In the genomic region with DNA sequence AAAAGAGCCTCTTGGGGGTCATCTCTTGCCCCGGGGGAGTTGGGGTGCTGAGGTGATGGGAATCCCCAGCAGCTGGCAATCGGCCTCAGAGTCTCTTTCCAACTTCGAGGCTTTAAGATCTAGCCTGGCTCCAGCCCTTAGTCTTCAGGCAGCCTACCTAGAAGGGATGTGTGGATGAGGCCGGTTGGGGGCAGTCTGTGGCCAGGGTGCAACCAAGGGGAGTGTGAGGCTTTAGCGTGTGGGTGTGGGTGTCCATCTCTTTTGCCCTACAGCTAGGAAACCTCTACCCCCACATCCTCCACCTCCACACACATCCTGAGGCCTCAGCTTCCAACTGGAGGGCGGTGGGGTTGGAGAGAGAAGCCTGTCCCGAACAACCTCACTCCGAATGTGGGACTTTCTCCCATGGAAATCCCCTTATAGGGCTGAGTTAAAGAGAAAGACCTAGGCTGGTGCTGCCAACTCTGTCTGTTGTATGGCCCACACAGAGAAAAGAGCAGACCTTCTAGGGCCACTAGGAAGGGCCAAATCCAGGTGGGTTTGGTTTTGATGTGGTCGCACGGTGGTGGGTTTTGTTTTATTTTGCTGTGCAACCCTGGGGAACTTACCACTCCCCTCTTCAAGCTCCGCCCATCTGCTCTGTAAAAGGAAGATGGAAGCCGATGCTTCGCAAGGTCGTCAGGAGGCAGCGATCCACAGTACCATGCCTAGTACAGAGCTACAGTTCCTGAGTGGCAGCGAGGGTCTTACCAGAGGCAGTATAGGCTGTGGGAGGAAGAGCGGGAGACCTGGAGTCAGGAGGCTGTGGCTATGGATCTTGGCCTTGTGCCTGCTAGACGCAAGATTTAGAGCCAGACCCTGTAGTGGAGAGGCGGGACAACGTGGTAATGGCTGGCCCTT, we compare ENCODE assay signal across 9 mouse cellular contexts. TPM values are rescaled to one million over a fixed set of nuclear protein-coding genes. Genes with fewer than 3 reads are reported as not detected.
DNase-seq lines count a peak whose midpoint lies in the region; ATAC-seq and TF ChIP-seq lines count a peak whose summit lies in the region.
"Had no signal": no experiment of that assay in that cellular context is flagged by ENCODE, and none has a peak within 500 bp of the region (broad histone marks: within the 10 kb centered on the region; RNA-seq: fewer than 3 reads in every experiment).

No protein-coding gene starts in this region.

- H3K27ac ChIP-seq in liver, adult 2 months (replicated peaks; ENCODE audit: insufficient read depth, low read depth, low read length) = 0 out of 2 replicates have a peak overlapping the region, but pooled peaks have one; percentile 29
- peak overlapping the region; percentile 94 for H3K27ac ChIP-seq in heart, embryonic 13.5 days (replicated peaks)
- H3K27ac ChIP-seq in midbrain, postnatal 0 days (ENCODE audit: low read depth, low read length) = no peak overlapping the region

- H3K9ac ChIP-seq in liver, adult 2 months (ENCODE audit: low read depth, low read length) = no peak overlapping the region
- H3K9ac ChIP-seq in heart, embryonic 13.5 days = peak overlapping the region; percentile 66
- no peak overlapping the region for H3K9ac ChIP-seq in midbrain, postnatal 0 days (replicated peaks; ENCODE audit: low read length, poor library complexity, severe bottlenecking)

- H3K4me1 ChIP-seq in liver, adult 2 months (ENCODE audit: control insufficient read depth, insufficient read depth, low read length) = no peaks in the 10 kb centered on the region
- H3K4me1 ChIP-seq in heart, embryonic 13.5 days = peaks cover 72% of the 10 kb centered on the region
- no peaks in the 10 kb centered on the region for H3K4me1 ChIP-seq in midbrain, postnatal 0 days (ENCODE audit: insufficient read depth, low read length)

- TF ChIP-seq POLR2A in liver, adult 2 months (IDR thresholded peaks at IDR 0.05; ENCODE audit: extremely low read depth, insufficient read depth, low read length) = no peak

- ATAC-seq in heart, embryonic 13.5 days (ENCODE audit: extremely low read depth, insufficient number of reproducible peaks, low FRiP score, low TSS enrichment) = no peak
- no peak for ATAC-seq in midbrain, postnatal 0 days (ENCODE audit: low FRiP score)

- H3K4me2 ChIP-seq in heart, embryonic 13.5 days = peak overlapping the region; percentile 46
- H3K4me2 ChIP-seq in midbrain, postnatal 0 days (ENCODE audit: low read depth, low read length, poor library complexity, severe bottlenecking) = no peak overlapping the region

- no peak for DNase-seq in liver, adult 2 months (ENCODE audit: extremely low read depth, low read depth, low spot score)
- no peak for DNase-seq in liver
- peak; percentile 50 for DNase-seq in embryo, embryonic 10.5 days (ENCODE audit: low spot score)
- no peak for DNase-seq in midbrain, postnatal 0 days (ENCODE audit: low spot score)
- no peak for DNase-seq in spleen, adult 12 weeks (ENCODE audit: low spot score)
- DNase-seq in spleen, postnatal 36 days (ENCODE audit: low spot score in 2 of 2) = no peak
- no peak for DNase-seq in cerebellum, adult 9-11 months

- WGBS in liver, adult 2 months = 60% methylated on average over 20 of the region's 20 CpGs
- 26% methylated on average over 20 of the region's 20 CpGs for WGBS in heart, embryonic 13.5 days
- WGBS in midbrain, postnatal 0 days = 39% methylated on average over 20 of the region's 20 CpGs

- H3K36me3 ChIP-seq in liver, adult 2 months (ENCODE audit: control insufficient read depth, insufficient read depth, low read length) = no peaks in the 10 kb centered on the region
- no peaks in the 10 kb centered on the region for H3K36me3 ChIP-seq in heart, embryonic 13.5 days
- H3K36me3 ChIP-seq in midbrain, postnatal 0 days (ENCODE audit: insufficient read depth, low read length) = no peaks in the 10 kb centered on the region

- H3K9me3 ChIP-seq in heart, embryonic 13.5 days = no peaks in the 10 kb centered on the region
- no peaks in the 10 kb centered on the region for H3K9me3 ChIP-seq in midbrain, postnatal 0 days (ENCODE audit: low read length)

- H3K27me3 ChIP-seq in liver, adult 2 months (ENCODE audit: control insufficient read depth, insufficient read depth, low read length) = no peaks in the 10 kb centered on the region
- H3K27me3 ChIP-seq in heart, embryonic 13.5 days (replicated peaks) = peaks cover 13% of the 10 kb centered on the region
- no peaks in the 10 kb centered on the region for H3K27me3 ChIP-seq in midbrain, postnatal 0 days (ENCODE audit: insufficient read depth, low read length)

- H3K4me3 ChIP-seq in liver, adult 2 months (ENCODE audit: insufficient read depth, low read depth, low read length) = no peak overlapping the region
- H3K4me3 ChIP-seq in heart, embryonic 13.5 days = no peak overlapping the region
- no peak overlapping the region for H3K4me3 ChIP-seq in midbrain, postnatal 0 days (ENCODE audit: low read depth, low read length)

- H3K79me2 ChIP-seq in liver, adult 2 months (ENCODE audit: control insufficient read depth, insufficient read depth, low read length) = no peaks in the 10 kb centered on the region

- TF ChIP-seq CTCF in liver, adult 2 months (IDR thresholded peaks at IDR 0.05; ENCODE audit: low read depth, low read length) = no peak
- 0 out of 2 replicates have a peak, but pooled peaks have one; percentile 5 for TF ChIP-seq CTCF in midbrain, postnatal 0 days (IDR thresholded peaks at IDR 0.05)

RNA-seq across cellular contexts. Expression of a gene that starts 14.8 kb away (rescaled TPM):
- 3.1 and 4.0 TPM in 2 replicates for total RNA-seq in liver, adult 2 months (2014; rRNA removed)
- 2.4 and 2.5 TPM in 2 replicates for polyA plus RNA-seq in liver, adult 2 months (2012; rRNA removed)
- polyA plus RNA-seq in heart, embryonic 13.5 days (2015; fragmentation: Nextera tagmentation; extraction: Ambion mirVana) = 393 and 426 TPM in 2 replicates
- 1.9 and 2.6 TPM in 2 replicates for total RNA-seq in midbrain, postnatal 0 days (2014; rRNA removed)
- 1.4 and 1.6 TPM in 2 replicates for polyA plus RNA-seq in midbrain, postnatal 0 days (2015; fragmentation: Nextera tagmentation; extraction: Ambion mirVana)
- total RNA-seq: common myeloid progenitor, adult 5-6 weeks had no signal

RNA-seq across cellular contexts. Expression of a gene that starts 27.5 kb away (rescaled TPM):
- total RNA-seq in liver, adult 2 months (2014; rRNA removed) = 89.8 and 102 TPM in 2 replicates
- 106 and 111 TPM in 2 replicates for polyA plus RNA-seq in liver, adult 2 months (2012; rRNA removed)
- 115 and 121 TPM in 2 replicates for polyA plus RNA-seq in heart, embryonic 13.5 days (2015; fragmentation: Nextera tagmentation; extraction: Ambion mirVana)
- total RNA-seq in midbrain, postnatal 0 days (2014; rRNA removed) = 145 TPM in 2 replicates
- 128 and 139 TPM in 2 replicates for polyA plus RNA-seq in midbrain, postnatal 0 days (2015; fragmentation: Nextera tagmentation; extraction: Ambion mirVana)

RNA-seq across cellular contexts. Expression of a gene that starts 29.8 kb away (rescaled TPM):
- total RNA-seq in liver, adult 2 months (2014; rRNA removed) = 0.55 and 1.5 TPM in 2 replicates
- polyA plus RNA-seq in liver, adult 2 months (2012; rRNA removed) = 1.7 and 3.4 TPM in 2 replicates
- polyA plus RNA-seq in heart, embryonic 13.5 days (2015; fragmentation: Nextera tagmentation; extraction: Ambion mirVana) = 55.1 and 58.8 TPM in 2 replicates
- 62.9 and 70.6 TPM in 2 replicates for total RNA-seq in midbrain, postnatal 0 days (2014; rRNA removed)
- polyA plus RNA-seq in midbrain, postnatal 0 days (2015; fragmentation: Nextera tagmentation; extraction: Ambion mirVana) = 22.0 and 23.7 TPM in 2 replicates
- total RNA-seq: common myeloid progenitor, adult 5-6 weeks had no signal

Comparison
In these comparisons a context has a peak if more than half of its experiments do, and no peak if none do; other contexts are left out.
1. RNA of a gene that starts 14.8 kb away (polyA plus RNA-seq): 393 to 426 TPM in heart, embryonic 13.5 days; 2.4 to 2.5 TPM in liver, adult 2 months and 1.4 to 1.6 TPM in midbrain, postnatal 0 days; every median in the first group is over 100 times any median in the second.